Mouse (Mus musculus) intestine, embryonic 16.5 days (tissue): ENCODE data around the gene Sapcd1. TPM values are rescaled to one million over a fixed set of nuclear protein-coding genes. Genes with fewer than 3 reads are reported as not detected.

ENCODE experiments used
- ATAC-seq: fragments of 200-750 bp; cut with Nextera tagmentation; 2 replicates; pipeline ENCODE4 v1.8.0; 2017; ENCODE audit warnings: moderate TSS enrichment, moderate library complexity
- H3K27ac ChIP-seq: fragments of 300-500 bp; sonication (generic); 2 replicates; pipeline ENCODE4 v1.5.1; 2014; ENCODE audit warnings: mild to moderate bottlenecking, low read length
- H3K27me3 ChIP-seq: fragments of 300-500 bp; sonication (generic); replicated peaks from 2 replicates; pipeline ENCODE4 v1.6.1; 2014; ENCODE audit warnings: low read length, control low read depth, mixed read lengths; ENCODE audit not compliant: control insufficient read depth, insufficient read depth
- H3K36me3 ChIP-seq: fragments of 300-500 bp; sonication (generic); 2 replicates; pipeline ENCODE4 v1.6.1; 2014; ENCODE audit warnings: low read length, control low read depth; ENCODE audit not compliant: control insufficient read depth, insufficient read depth
- H3K4me1 ChIP-seq: fragments of 300-500 bp; sonication (generic); 2 replicates; pipeline ENCODE4 v1.6.1; 2014; ENCODE audit warnings: low read length, control low read depth, mixed read lengths; ENCODE audit not compliant: control insufficient read depth, insufficient read depth
- H3K4me2 ChIP-seq: fragments of 300-500 bp; sonication (generic); 2 replicates; pipeline ENCODE4 v1.6.1; 2014; ENCODE audit warnings: low read depth, low read length, control low read depth
- H3K4me3 ChIP-seq: fragments of 300-500 bp; sonication (generic); 2 replicates; pipeline ENCODE4 v1.5.1; 2014; ENCODE audit warnings: mild to moderate bottlenecking, low read length
- H3K9ac ChIP-seq: fragments of 300-500 bp; sonication (generic); 2 replicates; pipeline ENCODE4 v1.6.1; 2014; ENCODE audit warnings: low read depth, low read length
- H3K9me3 ChIP-seq: fragments of 300-500 bp; sonication (generic); 2 replicates; pipeline ENCODE4 v1.6.1; 2016; ENCODE audit warnings: low read length, control low read depth; ENCODE audit not compliant: control insufficient read depth
- WGBS: fragments of 180-500 bp; shearing (Covaris S2); extraction: QIAGEN DNeasy Blood & Tissue Kit; methylation state at CpG from one replicate; pipeline ENCODE4 v1.1.7; 2014; 5-methylcytosine and 5-hydroxymethylcytosine counted together
- polyA plus RNA-seq: library from polyadenylated mRNA; unstranded; fragments of >200 nt; fragmentation: Nextera tagmentation; extraction: Ambion mirVana; gene quantifications from 2 replicates; pipeline ENCODE4 v1.2.1, GENCODE M21; 2015

Gene Sapcd1
- polyA plus RNA-seq, 1 experiment from 2014 or later, result 11.3 TPM

- no peak overlapping the region for H3K9ac ChIP-seq
- no peaks in the 10 kb centered on the region for H3K27me3 ChIP-seq
- no peak overlapping the region for H3K27ac ChIP-seq
- H3K4me1 ChIP-seq, result peaks cover 3% of the 10 kb centered on the region; the same call in 1 of the 2 replicates
- WGBS, result 74% methylated on average over 8 of the region's 8 CpGs
- H3K36me3 ChIP-seq, result no peaks in the 10 kb centered on the region
- no peaks in the 10 kb centered on the region for H3K9me3 ChIP-seq
- ATAC-seq, result no peak
- H3K4me3 ChIP-seq, result no peak overlapping the region
- no peak overlapping the region for H3K4me2 ChIP-seq
Measured at GRCm38 (mm10) chr17:35032323-35032870, 4.6 kb upstream of the Sapcd1 start.

GRCm38 (mm10) chr17:35031880-35032279 lies 4.1 kb upstream of the Sapcd1 start:
- Histone ChIP-seq H3K4me1 (peaks cover 5% of the 10 kb centered on the region; the same call in 1 of the 2 replicates), H3K27me3 (no peaks in the 10 kb centered on the region), H3K9ac (no peak overlapping the region), H3K4me2 (no peak overlapping the region), H3K4me3 (no peak overlapping the region), H3K27ac (no peak overlapping the region), H3K9me3 (no peaks in the 10 kb centered on the region), H3K36me3 (no peaks in the 10 kb centered on the region)
- 85% methylated on average over 7 of the region's 7 CpGs for WGBS
- ATAC-seq, result no peak

- no peaks in the 10 kb centered on the region for H3K36me3 ChIP-seq
- no peak overlapping the region for H3K27ac ChIP-seq
- H3K4me2 ChIP-seq, result no peak overlapping the region
- H3K27me3 ChIP-seq, result no peaks in the 10 kb centered on the region
- no peak for ATAC-seq
- H3K9me3 ChIP-seq, result no peaks in the 10 kb centered on the region
- peaks cover 5% of the 10 kb centered on the region; the same call in 1 of the 2 replicates for H3K4me1 ChIP-seq
- H3K4me3 ChIP-seq, result no peak overlapping the region
- no peak overlapping the region for H3K9ac ChIP-seq
- WGBS, result 90% methylated on average over 11 of the region's 11 CpGs
Measured at GRCm38 (mm10) chr17:35031272-35031671, 3.5 kb upstream of the Sapcd1 start.

GRCm38 (mm10) chr17:35029691-35030532 lies 2.1 kb upstream of the Sapcd1 start:
- Histone ChIP-seq H3K9ac (peak overlapping the region; percentile 40), H3K4me2 (no peak overlapping the region), H3K4me1 (peaks cover 5% of the 10 kb centered on the region), H3K9me3 (no peaks in the 10 kb centered on the region), H3K4me3 (no peak overlapping the region), H3K36me3 (no peaks in the 10 kb centered on the region), H3K27me3 (no peaks in the 10 kb centered on the region), H3K27ac (no peak overlapping the region)
- no peak for ATAC-seq
- 38% methylated on average over 19 of the region's 19 CpGs for WGBS

- Histone ChIP-seq H3K4me1 (peaks cover 15% of the 10 kb centered on the region), H3K9me3 (no peaks in the 10 kb centered on the region), H3K9ac (no peak overlapping the region), H3K27me3 (no peaks in the 10 kb centered on the region), H3K27ac (no peak overlapping the region), H3K4me3 (no peak overlapping the region), H3K36me3 (no peaks in the 10 kb centered on the region), H3K4me2 (no peak overlapping the region)
- ATAC-seq, result no peak
- 80% methylated on average over 2 of the region's 2 CpGs for WGBS
Measured at GRCm38 (mm10) chr17:35028315-35028714, 499 bp upstream of the Sapcd1 start.

DNA sequence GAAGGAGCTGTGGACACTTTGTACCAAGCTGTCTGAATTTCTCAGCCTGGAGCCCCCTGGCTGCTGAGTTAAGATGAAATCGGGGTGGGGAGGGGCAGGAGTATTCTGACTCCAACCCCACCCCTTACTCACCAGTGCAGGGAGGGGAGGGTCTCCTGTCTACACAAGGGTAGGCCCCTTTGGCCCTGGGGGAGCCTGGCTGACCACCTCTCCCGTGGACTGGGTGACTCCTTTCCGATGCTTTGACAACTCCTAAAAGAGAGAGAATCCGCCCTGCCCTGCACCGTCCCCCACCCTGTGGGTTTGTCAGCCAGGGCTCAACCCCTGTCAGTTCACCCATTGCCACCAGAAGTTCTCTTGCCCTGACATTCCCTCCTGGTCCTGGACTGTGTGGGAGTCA lies 1.6 kb downstream of the Sapcd1 start:
- H3K27me3 ChIP-seq, result no peaks in the 10 kb centered on the region
- H3K9me3 ChIP-seq, result no peaks in the 10 kb centered on the region
- no peak for ATAC-seq
- 0 out of 2 replicates have a peak overlapping the region, but pooled peaks have one; percentile 29 for H3K9ac ChIP-seq
- no peak overlapping the region for H3K27ac ChIP-seq
- H3K4me1 ChIP-seq, result peaks cover 25% of the 10 kb centered on the region
- WGBS, result 84% methylated on average over 5 of the region's 5 CpGs
- no peak overlapping the region for H3K4me3 ChIP-seq
- H3K36me3 ChIP-seq, result no peaks in the 10 kb centered on the region
- H3K4me2 ChIP-seq, result peak overlapping the region; percentile 12; the same call in 1 of the 2 replicates

DNA sequence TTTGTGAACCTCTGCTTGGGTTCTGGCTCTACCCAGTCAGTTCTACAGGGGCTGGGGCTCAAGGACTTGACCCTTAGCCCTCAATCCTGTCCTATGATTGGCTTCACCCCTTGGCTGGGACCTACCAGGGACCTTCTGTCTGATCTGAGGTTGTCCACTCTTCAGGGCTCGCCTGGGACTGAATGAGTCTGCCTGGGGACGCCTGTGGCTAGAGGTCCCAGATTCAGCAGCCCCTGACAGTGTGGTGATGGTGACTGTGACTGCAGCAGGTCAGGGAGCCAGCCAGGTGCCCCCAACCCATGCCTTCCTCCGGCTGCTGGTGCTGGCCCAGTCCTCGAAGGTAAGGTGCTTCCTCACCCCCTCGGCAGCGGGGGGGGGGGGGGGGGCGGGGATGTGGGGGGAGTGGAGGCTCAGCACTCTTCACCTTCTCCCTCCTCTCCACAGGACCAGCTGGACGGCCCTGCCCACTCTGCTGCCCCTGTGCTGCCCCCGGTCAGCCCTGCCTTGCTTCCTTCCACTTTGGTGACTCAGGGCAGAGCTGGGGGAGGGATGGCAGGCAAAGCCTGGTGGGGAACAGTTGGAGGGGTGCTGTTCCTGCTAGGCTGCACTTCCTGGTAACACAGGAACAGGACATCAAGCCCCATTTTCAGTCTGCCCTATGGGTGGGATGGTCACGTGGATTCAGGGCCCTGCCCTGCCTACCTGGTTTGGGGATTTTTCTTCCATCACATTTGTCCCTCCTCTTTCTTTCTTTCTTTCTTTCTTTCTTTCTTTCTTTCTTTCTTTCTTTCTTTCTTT lies 2.9 kb downstream of the Sapcd1 start:
- Histone ChIP-seq H3K27ac (no peak overlapping the region), H3K9ac (0 out of 2 replicates have a peak overlapping the region, but pooled peaks have one; percentile 41), H3K4me3 (no peak overlapping the region), H3K36me3 (no peaks in the 10 kb centered on the region), H3K27me3 (no peaks in the 10 kb centered on the region), H3K9me3 (no peaks in the 10 kb centered on the region), H3K4me1 (peaks cover 28% of the 10 kb centered on the region), H3K4me2 (no peak overlapping the region)
- no peak for ATAC-seq
- 73% methylated on average over 7 of the region's 10 CpGs for WGBS

DNA sequence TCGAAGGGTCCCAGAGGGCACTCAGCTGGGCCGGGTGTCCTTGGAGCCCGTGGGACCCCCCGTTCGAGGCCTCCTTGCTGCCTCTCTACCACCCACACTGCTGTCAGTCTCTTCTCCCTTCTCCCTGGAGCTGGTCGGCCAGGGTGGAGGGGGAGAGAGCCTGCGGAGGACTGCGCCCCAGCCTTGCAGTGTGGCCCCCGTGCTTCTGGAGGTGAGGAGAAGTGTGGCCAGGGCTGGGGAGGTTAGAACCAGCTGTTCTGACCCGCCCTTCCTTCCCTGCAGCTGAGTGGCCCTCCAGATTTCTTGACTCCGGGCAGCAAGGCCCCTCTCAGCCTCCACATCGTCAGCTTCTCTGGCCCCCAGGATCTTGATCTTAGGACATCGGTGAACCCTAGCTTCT lies 3.6 kb downstream of the Sapcd1 start:
- H3K27me3 ChIP-seq, result no peaks in the 10 kb centered on the region
- no peak overlapping the region for H3K4me3 ChIP-seq
- peaks cover 26% of the 10 kb centered on the region for H3K4me1 ChIP-seq
- no peak overlapping the region for H3K4me2 ChIP-seq
- 70% methylated on average over 13 of the region's 13 CpGs for WGBS
- peak overlapping the region; percentile 41; the same call in 1 of the 2 replicates for H3K9ac ChIP-seq
- H3K9me3 ChIP-seq, result no peaks in the 10 kb centered on the region
- no peak overlapping the region for H3K27ac ChIP-seq
- no peak for ATAC-seq
- no peaks in the 10 kb centered on the region; the same call in 1 of the 2 replicates for H3K36me3 ChIP-seq

DNA sequence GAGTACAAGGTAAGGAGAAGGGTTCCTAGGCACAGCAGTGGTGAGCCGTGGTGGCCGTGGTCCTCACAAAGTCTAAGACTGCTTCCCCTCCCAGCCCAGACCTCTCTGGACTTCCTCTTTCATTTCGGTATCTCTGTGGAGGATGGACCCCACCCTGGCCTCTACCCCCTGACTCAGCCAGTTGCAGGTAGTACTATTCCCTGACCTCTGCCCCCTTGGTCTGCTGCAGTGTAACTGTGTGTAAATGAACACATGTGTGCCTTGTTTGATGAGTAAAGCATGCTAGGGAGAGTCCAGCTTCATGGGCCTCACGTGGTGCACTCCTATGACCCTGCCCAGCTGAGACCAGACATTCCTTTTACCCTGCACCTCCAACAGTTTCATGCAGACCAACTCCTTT lies 4.1 kb downstream of the Sapcd1 start:
- H3K9ac ChIP-seq, result peak overlapping the region; percentile 41; the same call in 1 of the 2 replicates
- no peak overlapping the region for H3K4me2 ChIP-seq
- WGBS, result 60% methylated on average over 4 of the region's 4 CpGs
- H3K27ac ChIP-seq, result peak overlapping the region; percentile 36
- H3K4me1 ChIP-seq, result peaks cover 26% of the 10 kb centered on the region
- no peak overlapping the region for H3K4me3 ChIP-seq
- no peaks in the 10 kb centered on the region for H3K9me3 ChIP-seq
- H3K36me3 ChIP-seq, result no peaks in the 10 kb centered on the region; the same call in 1 of the 2 replicates
- peak; percentile 64 for ATAC-seq
- H3K27me3 ChIP-seq, result no peaks in the 10 kb centered on the region
